Mouse (Mus musculus) brain, embryonic 14.5 days (tissue): ENCODE data around the gene Glis1. TPM values are rescaled to one million over a fixed set of nuclear protein-coding genes. Genes with fewer than 3 reads are reported as not detected.

Experiments
- DNase-seq: peaks from one replicate; pipeline ENCODE4 v3.0.0-alpha.2; 2011; ENCODE audit warnings: low read depth
- CTCF ChIP-seq: fragments of 200-500 bp; IDR thresholded peaks from 2 replicates; pipeline ENCODE4 v1.5.1; 2012; ENCODE audit warnings: inconsistent platforms, mild to moderate bottlenecking, moderate library complexity, borderline replicate concordance; ENCODE audit not compliant: insufficient read depth, insufficient read length; ENCODE audit errors: extremely low read depth
- POLR2A ChIP-seq: fragments of 200-500 bp; IDR thresholded peaks from 2 replicates; pipeline ENCODE4 v1.6.1; 2012; ENCODE audit warnings: mild to moderate bottlenecking, inconsistent platforms, borderline replicate concordance; ENCODE audit not compliant: poor library complexity, insufficient read depth, insufficient read length, severe bottlenecking; ENCODE audit errors: extremely low read depth
- polyA plus RNA-seq: library from polyadenylated mRNA; depleted of rRNA; stranded (reverse); fragments of >200 nt; gene quantifications from 2 replicates; pipeline ENCODE4 v1.2.3, GENCODE M21; 2012

Glis1 gene
- polyA plus RNA-seq, 1 experiment = 1.4 TPM

DNA sequence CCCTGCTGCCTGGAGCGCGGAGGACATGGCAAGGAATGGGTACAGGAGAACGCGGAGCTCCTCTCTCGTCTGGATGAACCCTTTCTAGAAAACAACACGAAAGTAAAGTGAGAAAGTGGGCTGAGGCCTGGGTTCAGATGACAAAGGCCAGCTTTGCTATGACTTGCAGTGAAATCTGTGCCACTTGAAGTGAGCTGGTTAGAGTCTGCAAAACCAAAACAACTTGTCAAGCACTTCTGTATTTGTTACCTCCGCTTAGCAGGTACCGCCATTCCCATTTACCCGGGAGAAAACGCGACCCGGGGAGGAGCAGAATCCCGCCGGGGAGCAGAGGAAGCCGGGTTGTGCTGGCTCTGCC is 414 bp upstream of the Glis1 start:
- DNase-seq = no peak
- TF ChIP-seq POLR2A = no peak
- TF ChIP-seq CTCF = no peak

DNA sequence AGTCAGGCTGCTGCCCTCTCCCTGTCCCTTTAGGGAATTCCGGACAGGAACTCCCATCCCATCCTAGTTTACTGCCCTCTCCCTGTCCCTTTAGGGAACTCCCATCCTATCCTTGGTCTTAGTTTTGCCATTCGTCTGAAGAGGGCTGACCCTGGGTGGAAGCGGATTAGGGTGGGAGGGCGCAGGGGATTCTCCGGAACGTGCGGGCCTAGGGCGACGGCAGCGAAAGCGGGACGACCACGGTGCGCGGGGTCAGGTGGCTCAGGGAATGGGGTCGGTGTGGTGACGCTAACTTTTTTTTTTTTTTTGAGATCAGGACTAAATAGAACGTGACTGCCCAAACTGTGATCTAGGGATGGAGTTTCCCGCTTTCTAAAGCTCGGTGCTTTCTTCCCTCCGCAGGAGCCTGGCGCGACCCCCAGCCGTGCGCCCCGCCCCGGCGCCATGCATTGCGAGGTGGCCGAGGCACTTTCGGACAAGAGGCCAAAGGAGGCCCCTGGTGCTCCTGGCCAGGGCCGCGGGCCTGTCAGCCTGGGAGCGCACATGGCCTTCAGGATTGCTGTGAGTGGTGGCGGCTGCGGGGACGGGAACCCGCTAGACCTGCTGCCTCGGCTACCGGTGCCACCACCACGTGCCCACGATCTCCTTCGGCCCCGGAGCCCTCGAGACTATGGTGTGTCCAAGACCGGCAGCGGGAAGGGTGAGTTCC is 1.0 kb downstream of the Glis1 start:
- TF ChIP-seq CTCF (no peak), POLR2A (no peak)
- DNase-seq = no peak

- DNase-seq = no peak
- TF ChIP-seq CTCF = no peak
- no peak for TF ChIP-seq POLR2A
Observed at GRCm38 (mm10) chr4:107436476-107436875, 2.1 kb downstream of the Glis1 start.

- DNase-seq = no peak
- no peak for TF ChIP-seq POLR2A
- TF ChIP-seq CTCF = no peak
Observed at GRCm38 (mm10) chr4:107438741-107439140, 4.3 kb downstream of the Glis1 start.

DNA sequence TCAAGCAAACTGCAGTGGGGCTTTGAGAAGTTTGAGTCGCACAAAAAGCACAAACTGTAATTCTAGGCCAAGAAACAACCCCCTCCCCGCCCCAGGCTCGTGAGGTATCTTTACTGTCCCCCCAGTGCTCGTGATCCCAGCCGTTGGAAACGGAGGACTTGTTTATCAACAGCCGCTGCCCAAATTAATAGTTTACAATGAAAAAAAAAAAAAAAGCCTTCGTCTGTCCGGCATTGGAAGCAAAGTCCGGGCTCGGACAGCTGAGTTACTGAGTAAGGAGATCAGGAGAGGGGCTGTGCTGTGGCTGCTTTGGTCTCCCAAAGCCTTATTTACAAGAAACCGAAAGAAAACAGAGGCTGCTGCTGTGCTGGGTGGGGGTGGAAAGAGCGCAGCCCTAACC is 5.9 kb downstream of the Glis1 start:
- no peak for TF ChIP-seq POLR2A
- no peak for TF ChIP-seq CTCF
- DNase-seq = no peak

- no peak for DNase-seq
- TF ChIP-seq POLR2A = no peak
- no peak for TF ChIP-seq CTCF
Observed at GRCm38 (mm10) chr4:107442288-107442687, 7.9 kb downstream of the Glis1 start.

GRCm38 (mm10) chr4:107442891-107443483 is 8.6 kb downstream of the Glis1 start:
- DNase-seq = no peak
- no peak for TF ChIP-seq POLR2A
- TF ChIP-seq CTCF = no peak

GRCm38 (mm10) chr4:107443621-107444020 is 9.2 kb downstream of the Glis1 start:
- DNase-seq = no peak
- TF ChIP-seq CTCF (no peak), POLR2A (no peak)

DNA sequence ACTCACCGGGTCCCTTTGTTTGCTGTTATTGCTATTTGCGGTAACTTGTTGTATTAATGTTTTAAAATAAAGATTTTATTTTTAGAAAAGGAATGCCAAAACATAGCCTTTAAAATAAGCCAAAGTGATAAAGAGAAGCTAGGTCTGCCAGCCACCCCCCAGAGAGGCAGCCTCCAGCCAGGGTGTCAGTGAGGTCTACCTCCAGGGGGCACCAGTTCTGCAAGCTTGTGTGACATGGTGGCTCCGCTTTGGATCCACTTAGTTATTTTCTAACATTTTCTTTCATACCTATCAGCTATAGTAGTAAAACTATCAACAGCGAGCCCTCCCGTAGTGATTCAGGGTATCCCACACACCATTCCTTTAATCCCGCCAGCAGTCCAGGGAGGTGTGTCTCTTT is 14.1 kb downstream of the Glis1 start:
- no peak for DNase-seq
- TF ChIP-seq POLR2A = no peak
- TF ChIP-seq CTCF = peak; percentile 37; the same call in 1 of the 2 replicates

GRCm38 (mm10) chr4:107449519-107449918 is 15.1 kb downstream of the Glis1 start:
- TF ChIP-seq CTCF = no peak
- no peak for TF ChIP-seq POLR2A
- no peak for DNase-seq

DNA sequence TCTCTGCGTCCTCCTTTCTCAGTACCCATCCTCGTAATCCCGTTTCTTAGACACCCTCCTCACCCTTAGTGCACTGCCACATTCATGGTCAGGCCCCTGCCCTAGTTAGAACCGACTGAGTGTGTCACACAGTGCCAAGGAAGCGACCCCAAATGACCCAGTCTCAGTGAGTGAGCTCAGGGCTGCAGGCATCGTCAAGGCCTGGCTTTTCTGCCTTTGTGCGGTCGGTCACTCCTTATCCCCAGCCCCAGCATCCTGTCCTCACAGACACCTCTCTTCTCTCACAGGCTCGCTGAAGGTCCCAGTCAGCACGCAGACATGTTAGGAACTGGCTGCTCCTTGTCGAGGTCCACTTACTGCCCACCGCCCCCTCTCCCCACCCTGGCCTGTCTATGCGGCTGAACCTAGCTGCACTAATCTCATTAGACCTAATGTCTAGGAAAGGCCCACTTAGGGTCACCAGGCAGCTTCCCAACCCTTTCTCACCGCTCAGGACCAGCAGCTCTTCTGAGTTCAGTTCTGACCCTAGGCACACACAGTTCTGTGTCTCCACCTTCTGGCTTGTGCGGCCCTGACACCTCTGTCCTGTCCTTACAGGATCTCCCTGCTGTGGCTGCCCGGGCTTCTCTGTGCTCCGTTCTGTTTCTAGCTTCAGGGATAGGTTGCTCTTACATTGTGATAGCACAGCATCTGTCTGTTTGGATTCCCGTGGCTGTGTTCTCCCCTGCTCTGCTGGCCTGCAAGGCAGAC is 18.1 kb downstream of the Glis1 start:
- TF ChIP-seq CTCF (no peak), POLR2A (no peak)
- DNase-seq = no peak

DNA sequence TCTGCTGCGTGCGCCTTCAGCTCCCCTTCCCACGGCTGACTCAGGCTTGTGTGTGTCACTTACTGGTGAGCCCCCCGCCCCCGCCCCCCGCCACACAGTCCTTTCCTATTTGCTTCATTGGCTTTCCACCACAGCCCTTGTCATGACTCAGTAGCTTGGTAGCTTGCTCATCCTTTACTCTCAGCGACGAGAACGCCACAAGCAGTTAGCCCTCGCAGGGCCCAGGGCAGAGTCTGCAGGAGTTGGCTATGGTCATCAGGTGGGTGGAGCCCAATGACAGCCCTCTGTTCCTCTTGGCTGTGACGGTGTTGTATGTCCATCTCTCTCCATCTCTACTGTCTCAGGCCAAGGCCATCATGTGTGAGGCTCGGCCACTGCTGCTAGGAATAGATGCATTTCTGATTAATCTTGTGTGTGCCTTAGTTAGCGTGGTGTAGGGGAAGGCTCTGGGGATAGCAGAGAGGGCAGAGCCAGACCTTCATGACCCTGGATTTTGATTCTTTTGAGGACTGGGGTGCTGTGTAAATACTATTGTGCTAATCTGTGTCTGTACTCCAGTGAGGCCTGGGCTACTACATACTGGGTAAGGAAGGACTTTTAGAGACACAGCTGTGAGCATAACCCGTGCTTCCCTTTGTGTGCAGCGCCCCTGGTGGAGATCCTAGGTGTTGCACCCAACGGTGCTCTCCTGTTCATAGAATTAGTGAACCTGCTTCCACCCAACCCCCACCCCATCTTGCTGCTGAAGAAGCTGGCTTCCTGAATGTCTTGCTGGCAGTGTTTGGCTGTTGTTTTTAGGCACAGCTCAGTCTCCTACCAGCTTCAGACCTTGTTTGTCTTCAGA is 19.0 kb downstream of the Glis1 start:
- TF ChIP-seq CTCF (peak; percentile 91), POLR2A (no peak)
- DNase-seq = peak; percentile 93

- TF ChIP-seq CTCF (no peak), POLR2A (no peak)
- no peak for DNase-seq
Observed at GRCm38 (mm10) chr4:107457602-107458001, 23.2 kb downstream of the Glis1 start.
